In the genomic region with DNA sequence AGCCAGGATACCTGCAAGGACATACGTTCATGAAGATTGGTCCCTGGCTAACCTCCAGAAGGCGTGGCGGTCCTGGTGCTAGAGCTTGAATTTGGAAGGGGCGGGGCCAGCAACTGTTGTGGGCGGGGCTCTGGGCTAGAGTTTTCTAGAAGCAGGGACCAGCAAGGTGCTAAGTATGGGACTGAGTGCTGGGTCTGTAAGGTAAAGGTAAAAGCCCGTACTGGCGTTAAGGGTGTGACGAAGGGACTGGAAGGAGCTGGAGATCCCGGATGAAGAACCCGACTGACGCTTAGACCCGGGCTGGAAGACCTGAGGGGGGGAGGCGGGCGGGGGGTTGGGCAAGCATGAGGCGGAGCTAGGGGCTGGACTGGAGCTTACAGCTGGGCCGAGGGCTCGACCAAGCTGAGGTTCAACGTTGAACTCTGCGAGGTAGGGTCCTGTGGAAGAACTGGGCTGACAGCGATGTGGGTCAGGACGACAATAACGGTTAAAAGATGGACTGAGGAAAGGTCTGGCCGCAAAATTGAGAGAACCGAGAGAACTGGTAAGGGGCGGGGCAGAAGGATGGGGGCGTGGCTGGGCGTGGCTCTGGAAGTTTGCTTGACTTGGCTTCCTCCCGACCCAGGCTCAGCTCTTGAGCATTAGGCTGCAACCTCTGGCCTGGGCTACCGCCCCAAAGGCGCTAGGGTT, we compare ENCODE assay signal across 8 mouse cellular contexts. TPM values are rescaled to one million over a fixed set of nuclear protein-coding genes. Genes with fewer than 3 reads are reported as not detected.
A peak's percentile ranks its signal among the peaks of the same experiment; 100 is the strongest.
DNase-seq lines count a peak whose midpoint lies in the region; ATAC-seq lines count a peak whose summit lies in the region.

No protein-coding gene starts in this region.

- H3K27me3 ChIP-seq in forebrain, embryonic 12.5 days: 0 out of 2 replicates have a peak, but pooled peaks cover 4% of the 10 kb centered on the region
- H3K27me3 ChIP-seq in limb, embryonic 10.5 days (ENCODE audit: low read depth, poor library complexity, severe bottlenecking): no peaks in the 10 kb centered on the region

- peak overlapping the region; percentile 48 for H3K4me2 ChIP-seq in forebrain, embryonic 12.5 days

- no peak overlapping the region for H3K9ac ChIP-seq in forebrain, embryonic 12.5 days

- H3K36me3 ChIP-seq in forebrain, embryonic 12.5 days (replicated peaks): peaks cover 31% of the 10 kb centered on the region
- peaks cover 45% of the 10 kb centered on the region for H3K36me3 ChIP-seq in limb, embryonic 10.5 days

- ATAC-seq in forebrain, embryonic 12.5 days (ENCODE audit: low FRiP score): peak; percentile 55
- ATAC-seq in cerebellum, adult (ENCODE audit: insufficient number of reproducible peaks, low FRiP score, low TSS enrichment): no peak

- no peak overlapping the region for H3K27ac ChIP-seq in forebrain, embryonic 12.5 days
- peak overlapping the region; percentile 80 for H3K27ac ChIP-seq in limb, embryonic 10.5 days

- H3K4me3 ChIP-seq in forebrain, embryonic 12.5 days (replicated peaks): peak overlapping the region; percentile 33
- H3K4me3 ChIP-seq in limb, embryonic 10.5 days: peak overlapping the region; percentile 58

- H3K4me1 ChIP-seq in forebrain, embryonic 12.5 days: peaks cover 20% of the 10 kb centered on the region
- peaks cover 37% of the 10 kb centered on the region for H3K4me1 ChIP-seq in limb, embryonic 10.5 days

- no peaks in the 10 kb centered on the region for H3K9me3 ChIP-seq in forebrain, embryonic 12.5 days
- H3K9me3 ChIP-seq in limb, embryonic 10.5 days (replicated peaks): no peaks in the 10 kb centered on the region

- intact Hi-C loops in heart, postnatal 25 days (cut with DNase I): no loop called here

- 6% methylated on average over 30 of the region's 30 CpGs for WGBS in forebrain, embryonic 12.5 days
- WGBS in limb, embryonic 10.5 days: 3% methylated on average over 30 of the region's 30 CpGs

- peak; percentile 69 to 79 for DNase-seq in urinary bladder, adult 18-20 months (ENCODE audit: low spot score in 2 of 2)
- no peak for DNase-seq in urinary bladder, postnatal 10 days (ENCODE audit: low spot score)
- DNase-seq in heart, postnatal 25 days (ENCODE audit: low spot score): peak; percentile 56
- peak; percentile 86 for DNase-seq in limb, embryonic 10.5 days (ENCODE audit: low spot score)
- DNase-seq in mesoderm, embryonic 11.5 days (ENCODE audit: low read depth, low spot score): peak; percentile 68
- peak; percentile 67 to 89 for DNase-seq in spleen, postnatal 10 days (ENCODE audit: low spot score in 2 of 2)

RNA-seq across cellular contexts. Expression of gene Proca1, which starts 1.4 kb away (rescaled TPM):
- 1.4 and 1.5 TPM in 2 replicates for polyA plus RNA-seq in forebrain, embryonic 12.5 days (2016; fragmentation: Nextera tagmentation; extraction: Ambion mirVana)
- total RNA-seq in heart, postnatal 25 days (2021): 1 to 10 TPM in 1 of 2 experiments, under 1 TPM in 1; 0.31 to 1.1 TPM
- 0.88 and 1.6 TPM in 2 replicates for polyA plus RNA-seq in limb, embryonic 10.5 days (2016; fragmentation: Nextera tagmentation; extraction: Ambion mirVana)

RNA-seq across cellular contexts. Expression of gene Rab34, which starts 6.3 kb away (rescaled TPM):
- 44.5 and 49.8 TPM in 2 replicates for polyA plus RNA-seq in forebrain, embryonic 12.5 days (2016; fragmentation: Nextera tagmentation; extraction: Ambion mirVana)
- 10 to 100 TPM; 11.2 to 12.2 TPM for total RNA-seq in heart, postnatal 25 days (2021)
- polyA plus RNA-seq in limb, embryonic 10.5 days (2016; fragmentation: Nextera tagmentation; extraction: Ambion mirVana): 139 and 141 TPM in 2 replicates

RNA-seq across cellular contexts. Expression of gene Rpl23a, which starts 11.2 kb away (rescaled TPM):
- 931 and 997 TPM in 2 replicates for polyA plus RNA-seq in forebrain, embryonic 12.5 days (2016; fragmentation: Nextera tagmentation; extraction: Ambion mirVana)
- total RNA-seq in heart, postnatal 25 days (2021): 100 to 1,000 TPM; 776 to 853 TPM
- polyA plus RNA-seq in limb, embryonic 10.5 days (2016; fragmentation: Nextera tagmentation; extraction: Ambion mirVana): 1,157 and 1,293 TPM in 2 replicates

RNA-seq across cellular contexts. Expression of gene Tlcd1, which starts 18.0 kb away (rescaled TPM):
- polyA plus RNA-seq in forebrain, embryonic 12.5 days (2016; fragmentation: Nextera tagmentation; extraction: Ambion mirVana): 5.5 and 6.9 TPM in 2 replicates
- 1 to 10 TPM; 5.5 to 7.2 TPM for total RNA-seq in heart, postnatal 25 days (2021)
- 10.0 and 13.1 TPM in 2 replicates for polyA plus RNA-seq in limb, embryonic 10.5 days (2016; fragmentation: Nextera tagmentation; extraction: Ambion mirVana)

RNA-seq across cellular contexts. Expression of gene Nek8, which starts 18.1 kb away (rescaled TPM):
- polyA plus RNA-seq in forebrain, embryonic 12.5 days (2016; fragmentation: Nextera tagmentation; extraction: Ambion mirVana): 8.8 and 9.4 TPM in 2 replicates
- total RNA-seq in heart, postnatal 25 days (2021): 1 to 10 TPM; 2.5 to 2.6 TPM
- 17.3 and 19.9 TPM in 2 replicates for polyA plus RNA-seq in limb, embryonic 10.5 days (2016; fragmentation: Nextera tagmentation; extraction: Ambion mirVana)
